Mouse (Mus musculus): Measurements from ENCODE around the gene Olfr142.
"Not testable (repeated sequence)": the region's sequence is repeated elsewhere in the genome, so short reads cannot be mapped to it uniquely, and the experiment has no call there.

The Olfr142 gene

GRCm38 (mm10) chr2:90257492-90257891 is at the start of gene Olfr142:
TSS of gene Olfr142 (minus strand) at chr2:90257592.
- no peak for DNase-seq

GRCm38 (mm10) chr2:90292741-90293140 is 35.3 kb upstream of the Olfr142 start, which contains the start of gene Olfr1272:
TSS of gene Olfr1272 (minus strand) at chr2:90292841.
- no peak for DNase-seq

DNA sequence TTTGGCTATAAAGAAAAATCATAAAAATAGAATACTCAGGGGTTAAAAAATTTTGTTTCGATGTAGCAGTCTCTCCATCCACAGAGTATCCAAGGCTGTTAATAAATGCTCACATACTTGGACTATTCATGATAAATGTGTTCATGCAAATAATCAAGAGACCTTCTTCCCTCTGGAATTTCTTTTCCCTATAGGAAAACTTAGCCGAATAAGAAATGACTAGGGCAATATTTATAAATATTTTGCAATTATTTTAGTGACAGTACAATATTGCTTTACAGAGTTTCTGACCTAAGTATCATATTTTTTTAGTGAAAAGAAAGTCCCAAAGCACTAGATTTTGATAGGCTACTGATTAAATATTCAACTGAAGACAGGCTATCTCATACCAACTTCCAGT is 13.5 kb upstream of the Olfr142 start, which contains the start of gene Olfr1271:
Olfr1271 (minus strand) TSS at position 101 of the 400 bp plus-strand sequence.
- no peak for DNase-seq

DNA sequence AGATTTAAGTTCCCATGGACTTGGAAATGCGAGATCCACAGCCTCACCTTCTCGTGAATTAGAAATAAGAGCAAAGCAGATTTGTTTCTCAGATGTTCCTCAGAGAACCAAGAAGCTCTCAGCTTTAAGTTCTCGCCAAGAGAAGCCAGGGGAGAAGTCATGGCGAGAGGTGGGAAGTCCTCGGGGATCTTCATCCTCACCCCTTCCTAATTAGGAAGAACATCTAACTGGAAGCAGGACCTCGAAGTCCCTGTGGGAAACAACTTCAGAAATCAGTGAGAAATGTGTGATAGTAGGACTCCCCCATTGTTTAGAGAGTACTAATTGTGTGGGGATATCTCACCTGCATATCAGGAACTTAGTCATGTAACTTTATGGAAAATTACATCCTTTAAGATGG is 33.0 kb downstream of the Olfr142 start, which contains the start of gene Olfr1506:
Olfr1506 (minus strand) TSS at position 101 of the 400 bp plus-strand sequence.
- DNase-seq = not testable (repeated sequence)

Measured in right cerebral cortex, postnatal 14 days (tissue).